Mouse (Mus musculus): Measurements from ENCODE around the gene Gm3250.
"Not testable (repeated sequence)": the region's sequence is repeated elsewhere in the genome, so short reads cannot be mapped to it uniquely, and the experiment has no call there.

Gm3250 gene

DNA sequence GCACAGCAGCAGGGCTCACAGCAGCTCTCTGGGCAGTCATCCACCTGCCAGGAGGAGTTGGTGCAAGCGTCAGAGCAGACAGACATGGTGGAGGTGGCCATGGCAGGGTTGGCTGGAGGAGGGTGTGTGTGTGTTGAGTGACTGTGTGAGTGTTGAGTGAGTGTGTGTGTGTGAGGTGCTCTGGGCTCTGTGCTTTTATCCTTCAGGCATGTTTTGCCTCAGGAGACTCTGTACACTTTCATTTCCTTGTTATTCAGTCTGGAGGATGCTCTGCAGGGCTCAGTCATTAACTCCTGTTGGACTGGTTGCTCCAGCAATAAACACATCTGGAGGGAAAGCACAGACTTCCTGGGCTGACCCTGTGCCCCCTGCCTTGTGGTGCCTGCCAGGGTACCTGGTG, 31.1 kb downstream of the Gm3250 start, which contains the start of gene Gm9736:
Gm9736 (minus strand) TSS at position 101 of the 400 bp plus-strand sequence.
- in situ Hi-C loops (cut with MseI, MboI), result not testable (repeated sequence)

- in situ Hi-C loops (cut with MseI, MboI), result not testable (repeated sequence)
Measured at GRCm38 (mm10) chr10:77750686-77751085, 31.7 kb downstream of the Gm3250 start.

- in situ Hi-C loops (cut with MseI, MboI), result not testable (repeated sequence)
Measured at GRCm38 (mm10) chr10:77741924-77742688, 40.2 kb downstream of the Gm3250 start, which contains the start of gene Gm18596. Gene Gm18596, minus strand, starts transcription at chr10:77742638.

- in situ Hi-C loops (cut with MseI, MboI), result no loop called here
Measured at GRCm38 (mm10) chr10:77738929-77739328, 43.4 kb downstream of the Gm3250 start.

DNA sequence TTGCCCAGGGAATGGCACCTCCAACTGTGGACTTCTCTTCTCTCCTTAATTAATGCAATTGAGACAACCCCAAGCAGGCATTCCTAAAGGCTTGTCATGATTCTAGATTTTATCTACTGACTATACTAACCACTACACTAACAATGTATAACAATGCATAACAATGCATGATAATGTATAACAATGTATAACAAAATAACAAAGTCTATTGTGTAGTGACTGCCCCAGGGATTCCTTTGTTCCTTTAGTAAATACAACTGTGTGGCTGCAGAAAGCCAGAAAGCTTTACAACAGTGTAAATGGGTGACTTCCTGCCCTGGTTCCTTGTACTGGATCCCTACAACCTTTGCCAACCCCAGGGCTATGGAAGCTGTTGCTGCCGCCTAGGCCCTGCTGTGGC, 46.4 kb downstream of the Gm3250 start:
- in situ Hi-C loops (cut with MseI, MboI), result no loop called here
